Mouse (Mus musculus) limb, embryonic 12.5 days (tissue): Measurements from ENCODE around the gene Cyp4f39. TPM values are rescaled to one million over a fixed set of nuclear protein-coding genes. Genes with fewer than 3 reads are reported as not detected.

Experiments
- ATAC-seq: fragments of 200-750 bp; cut with Nextera tagmentation; 2 replicates; pipeline ENCODE4 v1.8.0; 2017; ENCODE audit warnings: low read depth, moderate TSS enrichment; ENCODE audit not compliant: insufficient number of reproducible peaks, insufficient read depth, low FRiP score, low TSS enrichment
- H3K27ac ChIP-seq: fragments of 300-500 bp; sonication (generic); 2 replicates; pipeline ENCODE4 v1.5.1; 2016; ENCODE audit warnings: mild to moderate bottlenecking, moderate library complexity
- H3K27me3 ChIP-seq: fragments of 300-500 bp; sonication (generic); 2 replicates; pipeline ENCODE4 v1.6.1; 2016; ENCODE audit warnings: mild to moderate bottlenecking, moderate library complexity
- H3K36me3 ChIP-seq: fragments of 300-500 bp; sonication (generic); 2 replicates; pipeline ENCODE4 v1.6.1; 2016; ENCODE audit warnings: mild to moderate bottlenecking, moderate library complexity
- H3K4me1 ChIP-seq: fragments of 300-500 bp; sonication (generic); replicated peaks from 2 replicates; pipeline ENCODE4 v1.6.1; 2016
- H3K4me2 ChIP-seq: fragments of 300-500 bp; sonication (generic); 2 replicates; pipeline ENCODE4 v1.6.1; 2016; ENCODE audit warnings: mild to moderate bottlenecking, moderate library complexity
- H3K4me3 ChIP-seq: fragments of 300-500 bp; sonication (generic); replicated peaks from 2 replicates; pipeline ENCODE4 v1.5.1; 2016; ENCODE audit warnings: mild to moderate bottlenecking
- H3K9ac ChIP-seq: fragments of 300-500 bp; sonication (generic); replicated peaks from 2 replicates; pipeline ENCODE4 v1.6.1; 2016; ENCODE audit warnings: mild to moderate bottlenecking, moderate library complexity
- H3K9me3 ChIP-seq: fragments of 300-500 bp; sonication (generic); 2 replicates; pipeline ENCODE4 v1.6.1; 2016; ENCODE audit warnings: mild to moderate bottlenecking, moderate library complexity
- WGBS: fragments of 180-500 bp; shearing (Covaris S2); methylation state at CpG from one replicate; pipeline ENCODE4 v1.1.7; 2016; 5-methylcytosine and 5-hydroxymethylcytosine counted together
- polyA plus RNA-seq: library from polyadenylated mRNA; unstranded; fragments of >200 nt; fragmentation: Nextera tagmentation; extraction: Ambion mirVana; gene quantifications from 2 replicates; pipeline ENCODE4 v1.2.1, GENCODE M21; 2016

Gene Cyp4f39
- polyA plus RNA-seq, result not detected in 2 replicates

DNA sequence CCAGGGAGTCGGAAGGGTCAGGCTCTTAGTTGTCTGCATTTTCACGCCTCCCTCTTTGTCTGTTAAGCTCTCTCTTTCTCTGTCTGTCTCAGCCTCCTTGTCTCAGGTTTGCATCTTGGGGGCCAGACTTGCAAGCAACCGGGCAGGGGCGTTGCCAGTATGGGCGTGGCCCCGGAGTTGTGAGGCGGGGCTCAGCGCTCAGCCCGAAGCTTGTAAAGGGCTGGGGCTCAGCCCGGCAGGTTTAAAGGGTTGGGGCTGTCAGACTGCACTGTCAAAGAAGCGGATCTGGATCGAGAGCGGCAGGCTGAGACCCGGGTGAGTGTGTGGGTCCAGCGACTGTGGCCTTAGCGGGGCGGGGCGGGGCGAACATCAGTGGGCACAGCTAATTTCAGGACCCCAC, at the start of gene Cyp4f39:
Cyp4f39 (plus strand) TSS at position 242 of the 400 bp plus-strand sequence.
- H3K9me3 ChIP-seq, result 0 out of 2 replicates have a peak, but pooled peaks cover 5% of the 10 kb centered on the region
- peak within 1 kb of the TSS; percentile 62 for H3K4me2 ChIP-seq
- H3K27me3 ChIP-seq, result peaks cover 32% of the 10 kb centered on the region
- WGBS, result 2% methylated on average over 19 of the region's 19 CpGs
- H3K4me1 ChIP-seq, result peaks cover 7% of the 10 kb centered on the region; the same call in 1 of the 2 replicates
- H3K36me3 ChIP-seq, result no peaks in the 10 kb centered on the region
- peak within 1 kb of the TSS; percentile 38; the same call in 1 of the 2 replicates for H3K9ac ChIP-seq
- H3K4me3 ChIP-seq, result peak within 1 kb of the TSS; percentile 32
- no peak within 1 kb of the TSS for H3K27ac ChIP-seq
- 0 out of 2 replicates have a peak, but pooled peaks have one; percentile 26 for ATAC-seq

DNA sequence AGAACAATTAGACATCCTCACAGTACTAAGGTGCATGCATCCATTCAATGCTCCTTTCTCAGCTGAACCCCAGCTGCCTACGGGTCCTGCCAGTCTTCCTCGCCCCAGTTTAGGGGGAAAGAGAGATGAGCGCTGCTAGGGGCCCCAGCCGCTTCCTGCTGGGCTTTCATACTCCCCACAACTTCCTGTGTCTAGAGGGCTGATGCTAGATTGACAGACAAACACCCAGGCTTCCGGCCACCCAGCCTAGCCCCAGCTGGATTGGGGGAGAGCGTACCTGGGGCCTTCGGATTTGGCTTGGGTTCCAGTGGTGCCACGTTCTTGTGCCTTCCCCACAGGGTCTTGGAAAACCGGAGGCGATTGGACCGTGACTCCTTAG, 49.8 kb upstream of the Cyp4f39 start:
- no peak for ATAC-seq
- no peak overlapping the region for H3K27ac ChIP-seq
- no peaks in the 10 kb centered on the region for H3K9me3 ChIP-seq
- H3K9ac ChIP-seq, result no peak overlapping the region
- no peaks in the 10 kb centered on the region; the same call in 1 of the 2 replicates for H3K4me1 ChIP-seq
- H3K36me3 ChIP-seq, result no peaks in the 10 kb centered on the region
- 79% methylated on average over 11 of the region's 11 CpGs for WGBS
- H3K4me3 ChIP-seq, result no peak overlapping the region
- H3K4me2 ChIP-seq, result no peak overlapping the region
- peaks cover 36% of the 10 kb centered on the region for H3K27me3 ChIP-seq

DNA sequence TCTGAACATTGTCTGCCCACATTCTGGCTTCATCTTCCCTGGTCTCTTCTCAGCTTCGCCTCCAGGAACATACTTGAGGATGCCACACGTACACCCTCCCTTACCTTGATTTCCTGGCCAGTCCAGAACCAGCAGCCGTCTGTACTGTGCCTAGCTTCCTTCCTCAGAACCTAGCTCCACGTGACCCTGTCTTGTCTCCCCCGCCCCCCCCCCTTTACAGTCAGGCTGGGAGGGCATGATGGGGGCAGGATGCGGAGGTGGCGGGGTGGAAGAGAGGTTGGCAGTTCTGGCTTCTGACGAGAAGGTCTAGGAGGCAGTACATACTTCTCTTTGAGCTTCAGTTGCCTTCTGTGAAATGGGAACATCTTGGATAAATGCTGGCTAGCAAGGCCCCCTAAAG, 49.1 kb upstream of the Cyp4f39 start, which contains the start of gene Rasal3:
Rasal3 (minus strand) TSS at position 167 of the 400 bp plus-strand sequence.
- Histone ChIP-seq H3K27ac (no peak within 1 kb of the TSS), H3K9ac (no peak within 1 kb of the TSS), H3K9me3 (no peaks in the 10 kb centered on the region), H3K36me3 (no peaks in the 10 kb centered on the region), H3K4me3 (no peak within 1 kb of the TSS), H3K4me2 (no peak within 1 kb of the TSS), H3K4me1 (no peaks in the 10 kb centered on the region; the same call in 1 of the 2 replicates), H3K27me3 (peaks cover 29% of the 10 kb centered on the region)
- WGBS, result 66% methylated on average over 8 of the region's 8 CpGs
- ATAC-seq, result no peak

GRCm38 (mm10) chr17:32411898-32412297, 40.6 kb upstream of the Cyp4f39 start:
- no peak overlapping the region for H3K4me3 ChIP-seq
- 88% methylated on average over 6 of the region's 6 CpGs for WGBS
- no peaks in the 10 kb centered on the region for H3K4me1 ChIP-seq
- H3K4me2 ChIP-seq, result no peak overlapping the region
- no peaks in the 10 kb centered on the region for H3K9me3 ChIP-seq
- H3K27ac ChIP-seq, result no peak overlapping the region
- H3K27me3 ChIP-seq, result peaks cover 34% of the 10 kb centered on the region
- ATAC-seq, result no peak
- no peak overlapping the region for H3K9ac ChIP-seq
- H3K36me3 ChIP-seq, result no peaks in the 10 kb centered on the region

GRCm38 (mm10) chr17:32415417-32416020, 37.0 kb upstream of the Cyp4f39 start:
- Histone ChIP-seq H3K27me3 (peaks cover 53% of the 10 kb centered on the region), H3K9ac (no peak overlapping the region), H3K4me3 (no peak overlapping the region), H3K27ac (no peak overlapping the region), H3K4me2 (no peak overlapping the region), H3K4me1 (no peaks in the 10 kb centered on the region), H3K9me3 (no peaks in the 10 kb centered on the region), H3K36me3 (no peaks in the 10 kb centered on the region)
- ATAC-seq, result no peak
- WGBS, result 37% methylated on average over 24 of the region's 24 CpGs

- Histone ChIP-seq H3K9me3 (no peaks in the 10 kb centered on the region), H3K4me1 (no peaks in the 10 kb centered on the region), H3K9ac (no peak overlapping the region), H3K4me2 (no peak overlapping the region), H3K27me3 (peaks cover 56% of the 10 kb centered on the region), H3K36me3 (no peaks in the 10 kb centered on the region), H3K27ac (no peak overlapping the region), H3K4me3 (no peak overlapping the region)
- no peak for ATAC-seq
- WGBS, result 93% methylated on average over 14 of the region's 14 CpGs
These were observed 35.8 kb upstream of the Cyp4f39 start for GRCm38 (mm10) chr17:32416771-32417170.

- H3K4me2 ChIP-seq, result no peak overlapping the region
- no peaks in the 10 kb centered on the region for H3K4me1 ChIP-seq
- peaks cover 41% of the 10 kb centered on the region for H3K27me3 ChIP-seq
- no peaks in the 10 kb centered on the region for H3K36me3 ChIP-seq
- H3K4me3 ChIP-seq, result no peak overlapping the region
- no peak overlapping the region for H3K9ac ChIP-seq
- 85% methylated on average over 2 of the region's 2 CpGs for WGBS
- H3K27ac ChIP-seq, result no peak overlapping the region
- ATAC-seq, result no peak
- H3K9me3 ChIP-seq, result no peaks in the 10 kb centered on the region
These were observed 32.5 kb upstream of the Cyp4f39 start for GRCm38 (mm10) chr17:32419989-32420388.

GRCm38 (mm10) chr17:32420781-32421180, 31.7 kb upstream of the Cyp4f39 start:
- ATAC-seq, result no peak
- no peak overlapping the region for H3K9ac ChIP-seq
- H3K4me3 ChIP-seq, result no peak overlapping the region
- no peaks in the 10 kb centered on the region for H3K36me3 ChIP-seq
- no peak overlapping the region for H3K27ac ChIP-seq
- WGBS, result 75% methylated on average over 8 of the region's 8 CpGs
- peaks cover 33% of the 10 kb centered on the region for H3K27me3 ChIP-seq
- no peaks in the 10 kb centered on the region for H3K9me3 ChIP-seq
- no peak overlapping the region for H3K4me2 ChIP-seq
- no peaks in the 10 kb centered on the region for H3K4me1 ChIP-seq

GRCm38 (mm10) chr17:32424034-32424433, 28.5 kb upstream of the Cyp4f39 start, which contains the start of gene Pglyrp2:
Gene Pglyrp2 (minus strand): TSS chr17:32424167.
- no peaks in the 10 kb centered on the region for H3K9me3 ChIP-seq
- H3K27me3 ChIP-seq, result peaks cover 5% of the 10 kb centered on the region; the same call in 1 of the 2 replicates
- H3K4me3 ChIP-seq, result no peak within 1 kb of the TSS
- no peak within 1 kb of the TSS for H3K27ac ChIP-seq
- H3K4me1 ChIP-seq, result no peaks in the 10 kb centered on the region
- ATAC-seq, result no peak
- no peak within 1 kb of the TSS for H3K4me2 ChIP-seq
- H3K36me3 ChIP-seq, result no peaks in the 10 kb centered on the region
- WGBS, result 88% methylated on average over 2 of the region's 2 CpGs
- H3K9ac ChIP-seq, result no peak within 1 kb of the TSS

DNA sequence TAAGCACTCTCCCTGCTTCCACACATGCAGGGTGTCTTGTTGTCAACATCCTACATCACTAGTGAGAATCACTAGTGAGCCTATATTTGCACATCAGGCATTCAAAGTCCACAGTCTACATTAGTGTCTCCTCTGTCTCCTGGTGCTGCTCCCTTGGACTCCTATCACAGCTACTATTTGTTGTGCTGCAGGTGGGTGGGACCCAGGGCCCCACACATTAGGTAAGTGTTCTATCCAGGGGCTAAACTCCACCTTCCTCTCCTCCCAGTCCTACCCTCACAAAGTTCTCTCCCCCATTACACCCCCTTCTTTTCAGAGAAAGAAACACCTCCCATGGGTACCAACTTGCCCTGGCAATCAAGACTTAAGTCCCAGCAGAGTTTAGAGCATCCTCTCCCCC, 25.9 kb upstream of the Cyp4f39 start:
- H3K4me1 ChIP-seq, result no peaks in the 10 kb centered on the region
- no peak overlapping the region for H3K4me2 ChIP-seq
- no peaks in the 10 kb centered on the region for H3K36me3 ChIP-seq
- no peak overlapping the region for H3K9ac ChIP-seq
- H3K27ac ChIP-seq, result no peak overlapping the region
- no peak for ATAC-seq
- no peak overlapping the region for H3K4me3 ChIP-seq
- no peaks in the 10 kb centered on the region for H3K27me3 ChIP-seq
- no peaks in the 10 kb centered on the region for H3K9me3 ChIP-seq

GRCm38 (mm10) chr17:32431972-32432371, 20.6 kb upstream of the Cyp4f39 start:
- Histone ChIP-seq H3K4me2 (no peak overlapping the region), H3K27me3 (no peaks in the 10 kb centered on the region; the same call in 1 of the 2 replicates), H3K4me1 (no peaks in the 10 kb centered on the region), H3K4me3 (no peak overlapping the region), H3K36me3 (no peaks in the 10 kb centered on the region), H3K27ac (no peak overlapping the region), H3K9ac (no peak overlapping the region), H3K9me3 (no peaks in the 10 kb centered on the region)
- WGBS, result 61% methylated on average over 3 of the region's 3 CpGs
- ATAC-seq, result no peak

DNA sequence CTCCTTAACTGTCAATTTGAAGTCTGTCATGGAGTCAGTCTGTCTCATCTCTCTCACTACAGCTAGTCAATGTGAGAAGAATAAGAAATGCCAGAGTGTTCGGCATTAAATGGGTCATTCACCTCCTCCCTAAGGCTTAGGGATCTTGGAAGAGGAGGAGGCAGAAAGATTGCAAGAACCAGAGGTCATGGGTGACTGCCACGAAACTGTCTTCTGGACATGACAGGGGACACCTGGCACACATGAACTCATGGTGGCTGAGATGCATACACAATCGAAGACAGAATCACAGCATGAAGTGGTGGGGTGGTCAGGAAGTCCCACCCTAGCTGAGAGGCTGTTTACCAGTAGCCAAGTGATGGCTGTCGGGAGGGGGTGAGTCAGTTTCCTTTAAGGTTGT, 18.2 kb upstream of the Cyp4f39 start:
- H3K4me3 ChIP-seq, result no peak overlapping the region
- 70% methylated on average over 4 of the region's 4 CpGs for WGBS
- no peak for ATAC-seq

More for the DNA sequence above, 18.2 kb upstream of the Cyp4f39 start:
- Histone ChIP-seq H3K9ac (no peak overlapping the region), H3K4me1 (no peaks in the 10 kb centered on the region), H3K27me3 (no peaks in the 10 kb centered on the region; the same call in 1 of the 2 replicates), H3K9me3 (no peaks in the 10 kb centered on the region), H3K4me2 (no peak overlapping the region), H3K27ac (no peak overlapping the region), H3K36me3 (no peaks in the 10 kb centered on the region)
